Mouse (Mus musculus): ENCODE data around the gene Hmgcs2. TPM values are rescaled to one million over a fixed set of nuclear protein-coding genes. Genes with fewer than 3 reads are reported as not detected.

Hmgcs2 gene
- total and polyA plus RNA-seq, 3 experiments: 8.1 to 12.9 (median 9.4) TPM

- WGBS: 83% methylated on average over 6 of the region's 6 CpGs
- no peaks in the 10 kb centered on the region for H3K79me2 ChIP-seq (replicated peaks; ENCODE audit: control insufficient read depth, insufficient read depth, low read length)
- H3K27ac ChIP-seq: no peak overlapping the region
- H3K9ac ChIP-seq (ENCODE audit: low read depth, low read length): no peak overlapping the region
- H3K36me3 ChIP-seq (ENCODE audit: control insufficient read depth, insufficient read depth, low read length): no peaks in the 10 kb centered on the region
- intact Hi-C loops (cut with DNase I): no loop called here
- no peak for TF ChIP-seq EP300 (IDR thresholded peaks at IDR 0.05; ENCODE audit: insufficient read depth, low read depth, low read length)
- TF ChIP-seq CTCF (IDR thresholded peaks at IDR 0.05): no peak
- no peak for TF ChIP-seq POLR2A (IDR thresholded peaks at IDR 0.05; ENCODE audit: insufficient read depth, low read depth, low read length)
- H3K4me1 ChIP-seq (ENCODE audit: control insufficient read depth, insufficient read depth, low read length): no peaks in the 10 kb centered on the region
- H3K4me3 ChIP-seq: no peak overlapping the region
- H3K27me3 ChIP-seq (ENCODE audit: control insufficient read depth, insufficient read depth, low read length): no peaks in the 10 kb centered on the region
- no peak for DNase-seq
Measured at GRCm38 (mm10) chr3:98308606-98309005, 28.4 kb downstream of the Hmgcs2 start.

GRCm38 (mm10) chr3:98310456-98310855 is 30.2 kb downstream of the Hmgcs2 start:
- TF ChIP-seq POLR2A (IDR thresholded peaks at IDR 0.05; ENCODE audit: insufficient read depth, low read depth, low read length) (no peak), CTCF (IDR thresholded peaks at IDR 0.05) (no peak), EP300 (IDR thresholded peaks at IDR 0.05; ENCODE audit: insufficient read depth, low read depth, low read length) (no peak)
- H3K27me3 ChIP-seq (ENCODE audit: control insufficient read depth, insufficient read depth, low read length): no peaks in the 10 kb centered on the region
- intact Hi-C loops (cut with DNase I): loop anchor here (5.0 kb wide), 2 partner anchors 128 to 383 kb away; no protein-coding TSS in a partner anchor
- H3K4me1 ChIP-seq (ENCODE audit: control insufficient read depth, insufficient read depth, low read length): no peaks in the 10 kb centered on the region
- H3K27ac ChIP-seq: no peak overlapping the region
- no peak overlapping the region for H3K9ac ChIP-seq (ENCODE audit: low read depth, low read length)
- DNase-seq: no peak
- no peaks in the 10 kb centered on the region for H3K79me2 ChIP-seq (replicated peaks; ENCODE audit: control insufficient read depth, insufficient read depth, low read length)
- no peaks in the 10 kb centered on the region for H3K36me3 ChIP-seq (ENCODE audit: control insufficient read depth, insufficient read depth, low read length)
- H3K4me3 ChIP-seq: no peak overlapping the region
- 92% methylated on average over 1 of the region's 1 CpGs for WGBS

GRCm38 (mm10) chr3:98312867-98313266 is 32.6 kb downstream of the Hmgcs2 start:
- H3K27ac ChIP-seq: no peak overlapping the region
- H3K36me3 ChIP-seq (ENCODE audit: control insufficient read depth, insufficient read depth, low read length): no peaks in the 10 kb centered on the region
- no peaks in the 10 kb centered on the region for H3K27me3 ChIP-seq (ENCODE audit: control insufficient read depth, insufficient read depth, low read length)
- DNase-seq: peak; percentile 41 to 59
- H3K4me1 ChIP-seq (ENCODE audit: control insufficient read depth, insufficient read depth, low read length): no peaks in the 10 kb centered on the region
- TF ChIP-seq POLR2A (IDR thresholded peaks at IDR 0.05; ENCODE audit: insufficient read depth, low read depth, low read length) (no peak), CTCF (IDR thresholded peaks at IDR 0.05) (peak; percentile 73)
- H3K79me2 ChIP-seq (replicated peaks; ENCODE audit: control insufficient read depth, insufficient read depth, low read length): no peaks in the 10 kb centered on the region
- no peak overlapping the region for H3K9ac ChIP-seq (ENCODE audit: low read depth, low read length)
- WGBS: 20% methylated on average over 7 of the region's 7 CpGs
- no peak overlapping the region for H3K4me3 ChIP-seq
- intact Hi-C loops (cut with DNase I): loop anchor here (1.0 to 5.0 kb wide), 3 partner anchors 86 to 386 kb away; no protein-coding TSS in a partner anchor

- no peaks in the 10 kb centered on the region for H3K79me2 ChIP-seq (replicated peaks; ENCODE audit: control insufficient read depth, insufficient read depth, low read length)
- H3K9ac ChIP-seq (ENCODE audit: low read depth, low read length): no peak overlapping the region
- no peaks in the 10 kb centered on the region for H3K27me3 ChIP-seq (ENCODE audit: control insufficient read depth, insufficient read depth, low read length)
- H3K4me1 ChIP-seq (ENCODE audit: control insufficient read depth, insufficient read depth, low read length): no peaks in the 10 kb centered on the region
- H3K36me3 ChIP-seq (ENCODE audit: control insufficient read depth, insufficient read depth, low read length): no peaks in the 10 kb centered on the region
- 67% methylated on average over 9 of the region's 9 CpGs for WGBS
- H3K27ac ChIP-seq: no peak overlapping the region
- no peak for DNase-seq
- intact Hi-C loops (cut with DNase I): loop anchor here (5.0 kb wide), 2 partner anchors 131 to 386 kb away; no protein-coding TSS in a partner anchor
- TF ChIP-seq CTCF (IDR thresholded peaks at IDR 0.05) (no peak), EP300 (IDR thresholded peaks at IDR 0.05; ENCODE audit: insufficient read depth, low read depth, low read length) (no peak), POLR2A (IDR thresholded peaks at IDR 0.05; ENCODE audit: insufficient read depth, low read depth, low read length) (no peak)
- H3K4me3 ChIP-seq: no peak overlapping the region
Measured at GRCm38 (mm10) chr3:98313294-98314155, 33.3 kb downstream of the Hmgcs2 start.

GRCm38 (mm10) chr3:98315181-98315580 is 34.9 kb downstream of the Hmgcs2 start:
- H3K4me1 ChIP-seq (ENCODE audit: control insufficient read depth, insufficient read depth, low read length): no peaks in the 10 kb centered on the region
- no peak overlapping the region for H3K4me3 ChIP-seq
- H3K79me2 ChIP-seq (replicated peaks; ENCODE audit: control insufficient read depth, insufficient read depth, low read length): no peaks in the 10 kb centered on the region
- no peak overlapping the region for H3K27ac ChIP-seq
- DNase-seq: no peak
- no peaks in the 10 kb centered on the region for H3K36me3 ChIP-seq (ENCODE audit: control insufficient read depth, insufficient read depth, low read length)
- WGBS: 72% methylated on average over 2 of the region's 2 CpGs
- intact Hi-C loops (cut with DNase I): no loop called here
- TF ChIP-seq EP300 (IDR thresholded peaks at IDR 0.05; ENCODE audit: insufficient read depth, low read depth, low read length) (no peak), CTCF (IDR thresholded peaks at IDR 0.05) (no peak), POLR2A (IDR thresholded peaks at IDR 0.05; ENCODE audit: insufficient read depth, low read depth, low read length) (no peak)
- no peaks in the 10 kb centered on the region for H3K27me3 ChIP-seq (ENCODE audit: control insufficient read depth, insufficient read depth, low read length)
- no peak overlapping the region for H3K9ac ChIP-seq (ENCODE audit: low read depth, low read length)

GRCm38 (mm10) chr3:98317143-98317542 is 36.9 kb downstream of the Hmgcs2 start:
- Histone ChIP-seq H3K4me1 (ENCODE audit: control insufficient read depth, insufficient read depth, low read length) (no peaks in the 10 kb centered on the region), H3K9ac (ENCODE audit: low read depth, low read length) (no peak overlapping the region), H3K27me3 (ENCODE audit: control insufficient read depth, insufficient read depth, low read length) (no peaks in the 10 kb centered on the region), H3K27ac (no peak overlapping the region), H3K36me3 (ENCODE audit: control insufficient read depth, insufficient read depth, low read length) (no peaks in the 10 kb centered on the region), H3K4me3 (no peak overlapping the region), H3K79me2 (replicated peaks; ENCODE audit: control insufficient read depth, insufficient read depth, low read length) (no peaks in the 10 kb centered on the region)
- DNase-seq: no peak
- no peak for TF ChIP-seq CTCF (IDR thresholded peaks at IDR 0.05)
- no peak for TF ChIP-seq EP300 (IDR thresholded peaks at IDR 0.05; ENCODE audit: insufficient read depth, low read depth, low read length)
- TF ChIP-seq POLR2A (IDR thresholded peaks at IDR 0.05; ENCODE audit: insufficient read depth, low read depth, low read length): no peak
- WGBS: 70% methylated on average over 3 of the region's 3 CpGs
- intact Hi-C loops (cut with DNase I): no loop called here
